Mouse (Mus musculus) bone marrow macrophage, adult 2 months (primary cell): ENCODE measurements around the gene S100a7a.

ENCODE experiments used
- CTCF ChIP-seq: IDR thresholded peaks from 2 replicates; pipeline ENCODE4 v1.5.1; 2012; ENCODE audit warnings: low read depth, mild to moderate bottlenecking, low read length, moderate library complexity
- POLR2A ChIP-seq: IDR thresholded peaks from 2 replicates; pipeline ENCODE4 v1.6.1; 2012; ENCODE audit warnings: mild to moderate bottlenecking, low read depth, low read length, borderline replicate concordance

GRCm38 (mm10) chr3:90609102-90609501, 44.7 kb upstream of the S100a7a start:
- TF ChIP-seq CTCF, result no peak
- TF ChIP-seq POLR2A, result no peak
